Mouse (Mus musculus) layer of hippocampus, adult 11-12 months (tissue): ENCODE measurements around the gene Zfp260.

Experiments
- DNase-seq: peaks from one replicate; pipeline ENCODE4 v3.0.0; 2022; ENCODE audit warnings: low spot score

The Zfp260 gene

DNA sequence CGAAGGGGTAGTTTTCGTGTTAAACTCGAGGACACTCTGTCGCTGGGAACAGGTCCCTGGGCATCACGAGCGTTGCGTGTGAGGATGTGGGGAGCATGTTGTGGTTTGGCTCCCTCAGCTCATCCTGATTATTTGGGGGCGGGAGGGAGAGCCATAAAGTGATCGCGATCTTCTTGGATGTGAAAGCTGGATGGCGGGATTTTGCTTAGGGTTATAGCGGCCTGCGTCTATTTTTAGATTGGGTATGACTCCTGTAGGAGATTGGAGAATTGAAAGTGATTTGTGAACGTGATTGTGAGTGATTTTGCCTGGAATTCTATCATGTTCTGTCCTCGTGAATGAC, 27.6 kb downstream of the Zfp260 start:
- DNase-seq = no peak

GRCm38 (mm10) chr7:30129900-30130299, 35.3 kb downstream of the Zfp260 start:
- no peak for DNase-seq

GRCm38 (mm10) chr7:30132396-30132795, 37.8 kb downstream of the Zfp260 start:
- no peak for DNase-seq

DNA sequence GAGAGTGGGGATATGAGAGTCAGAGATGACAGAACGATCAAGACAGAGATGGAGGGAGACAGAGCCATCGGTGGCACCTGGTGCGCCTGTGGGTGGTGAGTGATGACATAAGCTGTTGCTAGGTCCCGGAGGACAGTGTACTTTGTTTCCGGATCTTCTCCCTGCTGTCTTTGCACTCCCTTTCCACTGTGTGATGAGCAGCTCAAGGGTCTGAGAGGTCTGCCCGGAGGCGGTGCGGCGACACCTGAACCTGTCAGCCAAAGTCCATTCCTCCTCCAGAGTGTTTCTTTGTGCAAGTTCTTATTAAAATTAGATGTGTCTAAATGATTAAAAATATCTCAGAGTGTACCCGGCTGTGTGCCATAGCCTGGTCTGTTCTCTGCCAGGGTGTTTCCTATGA, 42.2 kb downstream of the Zfp260 start:
- peak; percentile 23 for DNase-seq

GRCm38 (mm10) chr7:30143170-30143554, 48.6 kb downstream of the Zfp260 start:
- DNase-seq = no peak

- peak; percentile 68 for DNase-seq
Observed at GRCm38 (mm10) chr7:30143555-30144209, 49.1 kb downstream of the Zfp260 start.

DNA sequence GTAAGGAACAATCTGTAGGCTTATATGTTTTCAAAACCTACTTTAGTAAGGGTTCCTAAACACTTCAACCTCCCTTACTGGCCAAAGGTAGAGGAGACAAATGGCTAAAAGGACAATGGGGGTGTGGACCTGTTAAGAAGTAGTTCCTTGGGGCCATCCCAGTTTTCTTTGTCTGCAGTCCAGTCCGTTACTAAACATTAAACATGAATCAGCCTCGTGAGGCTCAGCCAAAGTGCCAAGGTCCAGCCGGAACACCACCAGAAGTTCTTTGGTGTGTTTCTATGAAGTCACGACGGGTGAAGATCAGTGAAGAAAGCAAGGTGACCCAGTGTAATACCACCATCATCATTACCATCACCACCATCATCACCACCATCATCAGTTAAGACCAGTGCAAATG, 52.4 kb downstream of the Zfp260 start:
- no peak for DNase-seq

DNA sequence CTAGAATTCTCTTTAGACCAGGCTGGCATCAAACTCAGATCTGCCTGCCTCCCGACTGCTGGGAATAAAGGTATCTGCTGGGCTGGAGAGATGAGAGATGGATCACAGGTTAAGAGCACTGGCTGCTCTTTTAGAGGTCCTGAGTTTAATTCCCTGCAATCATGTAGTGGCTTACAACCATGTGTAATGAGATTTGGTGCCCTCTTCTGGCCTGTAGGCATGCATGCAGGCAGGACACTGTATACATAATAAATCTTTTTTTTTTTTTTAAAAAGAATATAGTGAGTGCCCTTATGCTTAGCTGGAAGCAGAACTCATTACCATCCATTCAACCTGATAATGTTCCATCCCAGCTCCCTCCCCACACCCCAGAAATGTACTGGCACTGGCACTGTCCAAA, 59.5 kb downstream of the Zfp260 start:
- no peak for DNase-seq

GRCm38 (mm10) chr7:30155507-30155906, 60.9 kb downstream of the Zfp260 start:
- no peak for DNase-seq
